Mouse (Mus musculus) olfactory bulb, adult 2 months (tissue): ENCODE data around the gene Ccdc148.

Experiments used
- CTCF ChIP-seq: fragments of 200-500 bp; IDR thresholded peaks from 2 replicates; pipeline ENCODE4 v1.5.1; 2012; ENCODE audit warnings: low read depth, mild to moderate bottlenecking, low read length, moderate library complexity; ENCODE audit not compliant: insufficient read depth
- POLR2A ChIP-seq: fragments of 200-500 bp; IDR thresholded peaks from 2 replicates; pipeline ENCODE4 v1.6.1; 2012; ENCODE audit warnings: mild to moderate bottlenecking, low read depth, low read length, moderate library complexity; ENCODE audit not compliant: insufficient read depth

DNA sequence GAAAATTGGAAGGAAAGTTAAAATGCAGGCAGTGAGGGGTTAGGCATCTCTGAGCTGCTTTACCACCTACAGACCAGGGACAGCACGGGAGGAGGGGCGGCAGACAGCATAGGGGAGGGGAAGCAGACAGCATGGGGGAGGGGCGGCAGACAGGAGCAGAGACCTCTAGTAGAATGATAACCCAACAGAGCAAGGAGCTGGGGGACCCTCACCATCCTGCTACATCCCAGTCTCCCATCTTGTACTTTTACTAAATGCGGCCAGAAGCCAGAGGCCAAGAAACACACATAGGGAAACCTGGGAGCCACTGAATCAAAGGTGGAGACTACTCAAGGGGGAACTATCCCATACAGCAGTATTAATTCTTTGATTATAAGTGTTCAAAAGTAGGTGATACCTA lies 242.1 kb downstream of the Ccdc148 start:
- TF ChIP-seq CTCF: no peak
- no peak for TF ChIP-seq POLR2A
